Mouse (Mus musculus) embryonic fibroblast, embryonic 13.5 days (primary cell): ENCODE data around the gene Olfr1454. TPM values are rescaled to one million over a fixed set of nuclear protein-coding genes. Genes with fewer than 3 reads are reported as not detected.

ENCODE experiments used
- H3K27ac ChIP-seq: 2 replicates; pipeline ENCODE4 v1.5.1; 2012; ENCODE audit warnings: low read length, control low read depth, inconsistent platforms; ENCODE audit not compliant: insufficient read depth
- H3K4me1 ChIP-seq: 2 replicates; pipeline ENCODE4 v1.6.1; 2011; ENCODE audit warnings: low read length; ENCODE audit not compliant: control insufficient read depth, insufficient read depth
- H3K4me3 ChIP-seq: 2 replicates; pipeline ENCODE4 v1.5.1; 2011; ENCODE audit warnings: mild to moderate bottlenecking, control low read depth, low read length; ENCODE audit not compliant: insufficient read depth
- CTCF ChIP-seq: IDR thresholded peaks from 2 replicates; pipeline ENCODE4 v1.5.1; 2011; ENCODE audit warnings: mild to moderate bottlenecking, control low read depth, low read length, moderate library complexity, borderline replicate concordance; ENCODE audit not compliant: insufficient read depth
- POLR2A ChIP-seq: IDR thresholded peaks from 2 replicates; pipeline ENCODE4 v1.6.1; 2011; ENCODE audit warnings: low read depth, mild to moderate bottlenecking, control low read depth, low read length, moderate library complexity
- polyA plus RNA-seq: library from polyadenylated mRNA; stranded (reverse); fragments of >200 nt; gene quantifications from 2 replicates; pipeline ENCODE4 v1.2.4, GENCODE M21; 2011; ENCODE audit warnings: low read depth; ENCODE audit not compliant: missing spikeins, insufficient read length

Olfr1454 gene
- polyA plus RNA-seq, result not detected in 2 replicates

- TF ChIP-seq CTCF (no peak), POLR2A (no peak)
- no peaks in the 10 kb centered on the region for H3K4me1 ChIP-seq
- no peak within 1 kb of the TSS for H3K4me3 ChIP-seq
- no peak within 1 kb of the TSS for H3K27ac ChIP-seq
Measured at GRCm38 (mm10) chr19:13060310-13060709, at the start of gene Olfr1454. Olfr1454 (plus strand) TSS chr19:13060610.

DNA sequence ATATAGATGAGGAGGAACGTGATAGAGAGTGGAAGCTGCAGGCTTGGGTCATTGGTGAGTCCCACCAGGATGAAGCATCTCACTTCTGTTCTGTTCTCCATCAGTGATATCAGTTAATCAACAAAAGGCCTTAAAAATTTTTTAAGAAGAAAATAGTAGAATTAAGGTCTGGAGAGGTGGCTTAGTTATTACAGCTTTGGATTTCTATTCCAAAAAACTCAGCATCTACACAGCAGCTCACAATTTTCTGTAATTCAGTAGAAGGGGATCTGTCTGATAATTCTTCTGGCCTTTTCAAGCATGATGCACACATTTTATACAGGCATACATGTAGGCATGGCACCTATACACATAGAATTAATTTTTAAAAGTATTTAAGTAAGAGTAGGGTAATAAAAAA, 32.2 kb upstream of the Olfr1454 start, which contains the start of gene Olfr1453:
TSS of gene Olfr1453 (minus strand) at position 101 of the 400 bp plus-strand sequence.
- Histone ChIP-seq H3K4me1 (no peaks in the 10 kb centered on the region), H3K27ac (no peak within 1 kb of the TSS), H3K4me3 (no peak within 1 kb of the TSS)
- no peak for TF ChIP-seq CTCF
- TF ChIP-seq POLR2A, result no peak

- TF ChIP-seq CTCF, result no peak
- no peak for TF ChIP-seq POLR2A
- H3K4me3 ChIP-seq, result no peak overlapping the region
- no peaks in the 10 kb centered on the region for H3K4me1 ChIP-seq
- no peak overlapping the region for H3K27ac ChIP-seq
Measured at GRCm38 (mm10) chr19:13093908-13094307, 33.5 kb downstream of the Olfr1454 start.

- Histone ChIP-seq H3K4me1 (no peaks in the 10 kb centered on the region), H3K27ac (no peak within 1 kb of the TSS), H3K4me3 (no peak within 1 kb of the TSS)
- TF ChIP-seq CTCF, result no peak
- TF ChIP-seq POLR2A, result no peak
Measured at GRCm38 (mm10) chr19:13097791-13098190, 37.4 kb downstream of the Olfr1454 start, which contains the start of gene Olfr1457. Olfr1457 (minus strand) TSS chr19:13097891.

GRCm38 (mm10) chr19:13106675-13107074, 46.3 kb downstream of the Olfr1454 start, which contains the start of gene Olfr1458:
Olfr1458 (minus strand) TSS chr19:13106775.
- no peak for TF ChIP-seq POLR2A
- no peak for TF ChIP-seq CTCF
- no peak within 1 kb of the TSS for H3K27ac ChIP-seq
- no peaks in the 10 kb centered on the region for H3K4me1 ChIP-seq
- no peak within 1 kb of the TSS for H3K4me3 ChIP-seq

Other genes starting within 250 kb of the Olfr1454 start
- gene Gm5244, start 213.9 kb upstream of the Olfr1454 start, polyA plus RNA-seq, result not detected in 2 replicates
- not detected in 2 replicates for gene Olfr1444, start 203.3 kb upstream of the Olfr1454 start, polyA plus RNA-seq
- gene Olfr1445, start 176.8 kb upstream of the Olfr1454 start, polyA plus RNA-seq, result not detected in 2 replicates
- gene Olfr1446, start 167.1 kb upstream of the Olfr1454 start, polyA plus RNA-seq, result not detected in 2 replicates
- gene Olfr1447, start 156.9 kb upstream of the Olfr1454 start, polyA plus RNA-seq, result not detected in 2 replicates
- not detected in 2 replicates for gene Olfr1448, start 136.2 kb upstream of the Olfr1454 start, polyA plus RNA-seq
- gene Olfr1449, start 129.8 kb upstream of the Olfr1454 start, polyA plus RNA-seq, result not detected in 2 replicates
- not detected in 2 replicates for gene Olfr1450, start 110.4 kb upstream of the Olfr1454 start, polyA plus RNA-seq
- gene Olfr1451, start 65.6 kb upstream of the Olfr1454 start, polyA plus RNA-seq, result not detected in 2 replicates
- gene Olfr1453, start 32.3 kb upstream of the Olfr1454 start, polyA plus RNA-seq, result not detected in 2 replicates
- not detected in 2 replicates for gene Olfr1457, start 37.3 kb downstream of the Olfr1454 start, polyA plus RNA-seq
- not detected in 2 replicates for gene Olfr1458, start 46.2 kb downstream of the Olfr1454 start, polyA plus RNA-seq
- 0.07 TPM in 1 of 2 replicates, not detected in the other for gene Olfr1459, start 88.9 kb downstream of the Olfr1454 start, polyA plus RNA-seq
- not detected in 2 replicates for gene Olfr1461, start 102.4 kb downstream of the Olfr1454 start, polyA plus RNA-seq
- gene Olfr1462, start 125.1 kb downstream of the Olfr1454 start, polyA plus RNA-seq, result not detected in 2 replicates
- not detected in 2 replicates for gene Olfr1463, start 170.7 kb downstream of the Olfr1454 start, polyA plus RNA-seq